Mouse (Mus musculus): ENCODE results near the gene Akap12.

Gene Akap12

GRCm38 (mm10) chr10:4266041-4266930 is at the start of gene Akap12:
Gene Akap12 (plus strand): TSS chr10:4266380.
- peak in 1 of 2 experiments; percentile 13 for DNase-seq (ENCODE audit: low spot score in 2 of 2)

GRCm38 (mm10) chr10:4230563-4231359 is 35.4 kb upstream of the Akap12 start:
- DNase-seq (ENCODE audit: low spot score in 2 of 2), result no peak

- peak in 1 of 2 experiments; percentile 29 for DNase-seq (ENCODE audit: low spot score in 2 of 2)
These were observed 33.1 kb upstream of the Akap12 start for GRCm38 (mm10) chr10:4233102-4233501.

DNA sequence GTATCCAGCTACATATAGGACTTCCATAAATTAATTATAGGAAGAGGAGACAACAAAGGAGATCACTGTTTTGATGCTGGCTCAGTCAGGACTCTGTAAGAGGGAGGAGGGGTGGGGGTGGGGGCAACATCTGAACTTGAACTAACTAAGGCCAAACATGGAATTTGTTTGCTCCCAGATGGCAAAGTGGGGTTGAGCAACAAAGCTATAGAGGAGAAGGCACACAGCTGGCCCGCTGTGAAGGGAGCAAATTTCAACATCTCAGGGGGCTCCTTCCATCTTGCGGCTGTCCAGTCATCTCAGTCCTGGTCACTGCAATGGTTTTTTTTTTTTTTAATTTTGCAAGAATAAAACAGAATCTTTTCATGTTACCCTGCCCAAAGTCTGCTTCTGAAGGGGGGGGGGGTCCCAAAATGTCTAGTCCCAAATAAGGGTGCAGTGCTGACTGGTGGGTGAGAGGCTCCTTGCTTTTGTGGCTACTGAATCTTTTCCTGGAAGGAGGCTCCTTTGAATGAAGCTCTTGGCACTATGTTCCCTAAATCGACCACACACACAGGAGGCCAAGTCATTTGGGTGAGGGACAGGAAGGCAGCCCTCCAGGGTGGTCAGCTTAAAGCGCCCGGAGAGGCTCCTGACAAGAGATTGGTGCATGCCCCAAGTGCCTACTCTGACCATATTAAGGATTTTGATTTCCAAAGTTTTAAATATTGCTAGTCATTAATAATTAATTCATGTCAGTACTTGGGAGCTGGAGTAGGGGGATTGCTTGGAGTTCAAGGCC is 26.2 kb upstream of the Akap12 start:
- DNase-seq (ENCODE audit: low spot score in 2 of 2), result no peak

DNA sequence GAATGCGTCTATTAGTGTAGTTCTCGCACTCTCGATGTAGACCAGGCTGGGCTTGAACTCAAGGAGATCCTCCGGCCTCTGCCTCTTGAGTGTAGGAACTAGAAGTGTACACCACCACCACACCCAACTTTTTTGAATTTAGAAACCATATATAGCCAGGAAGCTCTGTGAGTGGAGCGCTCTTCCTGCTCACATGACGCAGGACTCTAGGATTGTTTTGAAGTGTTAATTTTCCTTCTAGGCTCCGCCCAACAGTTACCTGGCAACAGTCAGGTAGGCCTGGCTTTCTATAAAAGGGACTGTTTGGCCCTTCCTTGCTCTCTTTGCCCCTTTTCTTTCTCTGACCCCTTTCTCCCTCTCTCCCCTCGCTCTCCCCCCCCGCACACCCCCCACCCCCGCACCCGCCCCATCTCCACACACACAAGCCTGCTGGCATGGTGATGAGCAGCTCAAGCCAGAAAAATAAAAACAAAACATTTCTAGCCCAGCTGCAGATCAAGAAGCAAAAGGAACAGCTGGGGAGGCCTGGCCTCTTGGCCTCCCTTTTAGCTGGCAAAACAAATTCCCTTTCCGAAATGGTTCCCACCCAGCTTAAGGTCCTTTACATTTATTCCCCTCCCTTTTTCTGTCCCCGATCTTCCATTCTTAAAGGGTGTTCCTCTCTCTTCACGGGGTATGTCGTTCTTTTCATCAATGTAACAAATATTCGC is 22.4 kb upstream of the Akap12 start:
- DNase-seq (ENCODE audit: low spot score in 2 of 2), result no peak

- no peak for DNase-seq (ENCODE audit: low spot score in 2 of 2)
These were observed 20.4 kb upstream of the Akap12 start for GRCm38 (mm10) chr10:4245812-4246211.

- DNase-seq (ENCODE audit: low spot score in 2 of 2), result no peak
These were observed 19.8 kb upstream of the Akap12 start for GRCm38 (mm10) chr10:4246407-4246806.

DNA sequence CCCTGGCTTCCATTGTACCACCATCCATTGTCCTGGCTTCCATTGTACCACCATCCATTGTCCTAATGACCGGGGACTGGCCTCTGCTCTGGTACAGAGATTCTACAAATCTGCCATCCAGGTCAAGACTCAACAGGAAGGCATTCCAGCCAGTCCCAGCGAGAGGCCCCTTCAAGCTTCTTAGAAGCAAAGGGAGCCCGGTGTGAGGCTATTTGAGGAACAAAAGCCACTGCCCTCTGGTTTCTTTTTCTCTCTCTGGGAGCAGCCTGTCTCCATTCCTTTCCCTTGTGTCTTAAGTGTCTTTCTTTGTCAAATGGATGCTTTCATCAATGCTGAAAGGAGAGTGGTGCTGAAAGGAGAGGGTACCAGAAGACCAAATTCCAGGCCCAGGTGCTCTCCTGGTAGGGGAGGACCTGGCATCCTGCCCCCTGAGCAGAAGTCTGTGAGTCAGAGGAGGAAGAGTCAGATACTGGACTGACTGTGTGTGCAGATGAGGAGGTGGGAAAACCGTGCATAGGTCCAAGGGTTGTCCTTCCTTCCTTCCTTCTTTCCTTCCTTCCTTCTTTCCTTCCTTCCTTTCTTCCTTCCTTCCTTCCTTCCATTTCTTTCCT is 16.8 kb upstream of the Akap12 start:
- DNase-seq (ENCODE audit: low spot score in 2 of 2), result no peak

DNA sequence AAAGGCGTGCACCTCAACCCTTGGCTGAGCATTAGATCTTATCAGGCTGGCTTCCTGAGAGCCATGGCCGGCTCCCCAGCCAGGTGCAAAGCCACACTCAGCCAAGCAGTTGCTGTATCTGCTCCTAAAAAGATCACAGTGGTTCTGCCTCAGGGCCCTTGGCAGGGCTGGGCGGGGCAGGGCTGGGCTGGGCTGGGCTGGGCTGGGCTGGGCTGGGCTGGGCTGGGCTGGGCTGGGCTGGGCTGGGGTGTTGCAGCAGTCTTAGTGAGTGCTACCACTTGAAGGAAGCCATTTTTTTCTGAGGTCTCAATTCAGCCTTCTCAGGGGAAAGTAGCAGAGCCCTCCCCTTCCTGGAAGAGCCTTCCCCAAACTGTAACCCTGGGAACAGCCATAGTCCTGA is 15.5 kb upstream of the Akap12 start:
- no peak for DNase-seq (ENCODE audit: low spot score in 2 of 2)

DNA sequence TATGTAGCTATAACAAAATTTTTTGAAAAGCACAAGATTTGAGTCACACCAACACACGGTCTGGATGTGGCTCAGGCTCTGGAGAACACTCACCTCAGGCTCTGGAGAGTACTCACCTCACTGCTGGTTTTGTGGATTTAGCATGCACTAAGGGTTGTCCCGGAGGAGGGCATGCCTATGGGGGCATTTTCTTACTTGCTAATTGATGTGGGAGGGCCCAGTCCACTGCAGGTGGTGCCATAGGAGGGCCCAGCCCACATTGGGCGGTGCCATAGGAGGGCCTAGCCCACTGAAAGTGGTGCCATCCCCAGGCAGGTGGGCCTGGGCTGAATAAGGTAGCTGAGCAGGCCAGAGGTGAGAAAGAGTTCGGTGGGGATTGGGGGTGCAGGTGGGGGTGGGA is 12.6 kb upstream of the Akap12 start:
- DNase-seq (ENCODE audit: low spot score in 2 of 2), result no peak

- no peak for DNase-seq (ENCODE audit: low spot score in 2 of 2)
These were observed 11.7 kb upstream of the Akap12 start for GRCm38 (mm10) chr10:4254459-4254858.

GRCm38 (mm10) chr10:4260925-4261324 is 5.3 kb upstream of the Akap12 start:
- DNase-seq (ENCODE audit: low spot score in 2 of 2), result no peak

DNA sequence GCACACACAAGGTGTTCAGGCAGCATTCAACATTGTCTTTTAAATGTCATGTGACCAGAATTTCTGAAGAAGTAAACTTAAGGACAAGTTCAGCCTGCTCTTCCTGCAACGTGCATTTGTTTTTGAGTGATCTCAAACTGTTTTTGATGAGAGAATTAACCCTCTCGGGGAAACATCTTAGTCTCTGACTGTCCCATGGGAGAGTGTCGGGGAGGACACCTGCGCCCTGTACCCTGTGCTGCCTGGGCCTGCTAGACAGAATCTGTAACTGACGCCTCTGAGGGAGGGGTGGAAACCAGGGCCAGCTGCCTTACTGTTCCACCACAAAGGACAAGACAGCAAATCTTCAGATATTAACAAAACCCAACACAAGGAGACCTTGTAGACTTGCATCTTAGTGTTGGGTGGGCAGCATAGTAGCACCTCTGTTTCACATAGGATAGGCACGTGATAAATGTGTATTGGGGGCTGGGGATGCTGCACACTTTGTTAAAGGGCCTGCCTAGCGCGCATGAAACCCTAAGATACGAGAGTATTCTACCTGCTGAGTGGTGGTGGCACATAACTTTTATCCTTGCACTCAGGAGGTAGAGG is 4.7 kb upstream of the Akap12 start:
- DNase-seq (ENCODE audit: low spot score in 2 of 2), result no peak

DNA sequence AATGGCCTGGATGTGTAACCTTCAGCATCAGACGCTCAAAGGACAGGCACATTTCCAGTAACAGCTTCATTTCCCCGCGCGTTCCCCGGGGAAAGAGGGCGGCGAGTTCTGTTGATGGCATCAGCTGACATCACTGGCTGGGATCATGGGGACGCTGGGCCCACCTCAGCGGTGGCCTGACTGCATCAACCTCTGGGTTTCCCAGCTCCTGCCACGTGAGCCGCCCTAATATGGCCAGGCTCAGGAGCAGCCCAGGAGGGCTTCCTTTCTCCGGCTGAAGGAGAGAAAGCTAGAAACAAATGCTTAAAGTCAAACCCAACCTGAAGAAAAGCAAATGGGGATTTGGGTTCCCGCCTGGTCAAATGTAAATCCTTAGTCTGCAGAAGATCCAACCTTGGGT is 539 bp upstream of the Akap12 start:
- peak in 1 of 2 experiments; percentile 4 for DNase-seq (ENCODE audit: low spot score in 2 of 2)

DNA sequence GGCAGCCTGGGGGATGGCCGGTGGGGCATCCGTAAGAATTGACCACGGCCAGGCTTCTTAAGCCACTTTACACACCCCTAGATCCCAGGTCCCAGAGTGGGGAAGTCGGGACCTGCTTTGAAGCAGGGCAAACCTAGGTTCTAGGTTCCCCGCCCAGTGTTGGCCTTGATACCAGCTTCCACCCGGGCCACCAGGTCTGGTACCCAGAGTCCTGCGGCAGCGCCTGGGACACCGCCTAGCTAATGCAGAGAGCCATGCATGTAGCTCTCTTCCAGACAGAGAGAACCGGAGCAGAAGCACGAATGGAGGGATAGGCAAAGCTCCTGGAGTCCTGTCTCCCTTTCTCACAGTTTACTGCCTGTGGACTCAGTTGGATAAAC is 741 bp downstream of the Akap12 start:
- DNase-seq (ENCODE audit: low spot score in 2 of 2), result peak in 1 of 2 experiments; percentile 5

- DNase-seq (ENCODE audit: low spot score in 2 of 2), result no peak
These were observed 1.3 kb downstream of the Akap12 start for GRCm38 (mm10) chr10:4267481-4267880.

- no peak for DNase-seq (ENCODE audit: low spot score in 2 of 2)
These were observed 2.0 kb downstream of the Akap12 start for GRCm38 (mm10) chr10:4268140-4268539.

- DNase-seq (ENCODE audit: low spot score in 2 of 2), result no peak
These were observed 9.4 kb downstream of the Akap12 start for GRCm38 (mm10) chr10:4275572-4275971.

- DNase-seq (ENCODE audit: low spot score in 2 of 2), result no peak
These were observed 9.9 kb downstream of the Akap12 start for GRCm38 (mm10) chr10:4276081-4276480.

DNA sequence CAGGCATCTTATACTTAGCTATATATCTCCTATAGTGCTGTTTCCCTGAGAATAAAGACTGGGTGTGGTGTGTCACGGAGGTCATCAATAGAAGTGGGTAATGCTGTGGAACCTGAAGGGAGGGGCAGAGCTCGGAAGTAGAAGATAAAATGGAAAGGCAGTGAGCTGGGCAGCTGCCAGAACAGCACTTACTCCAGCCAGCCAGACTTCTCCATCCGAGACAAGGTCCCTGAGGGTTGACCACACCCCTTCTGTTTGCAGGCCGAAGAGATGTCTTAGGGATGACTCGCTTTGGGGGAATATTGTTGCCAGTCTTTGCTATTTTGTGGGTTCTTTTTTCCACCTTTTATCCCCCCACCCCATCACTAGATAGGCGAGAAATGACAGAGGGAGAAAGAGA is 11.9 kb downstream of the Akap12 start:
- DNase-seq (ENCODE audit: low spot score in 2 of 2), result no peak

- DNase-seq (ENCODE audit: low spot score in 2 of 2), result no peak
These were observed 16.2 kb downstream of the Akap12 start for GRCm38 (mm10) chr10:4282395-4282794.

All from right cerebral cortex, postnatal 36 days (tissue).